Mouse (Mus musculus) heart, adult 9 months (tissue): ENCODE results near the gene Qars.

Source experiments
- DNase-seq, 2 experiments: peaks; one replicate each; pipeline ENCODE4 v3.0.0; 2022; ENCODE audit warnings: low spot score in 2 of 2

The Qars gene

GRCm38 (mm10) chr9:108530954-108531353 lies 23.4 kb downstream of the Qars start:
- DNase-seq, result no peak

GRCm38 (mm10) chr9:108531496-108531895 lies 24.0 kb downstream of the Qars start:
- DNase-seq, result no peak

- DNase-seq, result no peak
Measured at GRCm38 (mm10) chr9:108540846-108541245, 33.3 kb downstream of the Qars start.

- DNase-seq, result no peak
Measured at GRCm38 (mm10) chr9:108545986-108546385, 38.5 kb downstream of the Qars start.

- no peak for DNase-seq
Measured at GRCm38 (mm10) chr9:108546875-108547274, 39.4 kb downstream of the Qars start.

GRCm38 (mm10) chr9:108559169-108559568 lies 51.7 kb downstream of the Qars start:
- no peak for DNase-seq

GRCm38 (mm10) chr9:108560227-108560841 lies 52.8 kb downstream of the Qars start, which contains the start of gene Impdh2:
TSS of gene Impdh2 (plus strand) at chr9:108560286.
- peak; percentile 97 for DNase-seq

GRCm38 (mm10) chr9:108563671-108564070 lies 56.2 kb downstream of the Qars start:
- no peak for DNase-seq

- no peak for DNase-seq
Measured at GRCm38 (mm10) chr9:108564131-108564530, 56.6 kb downstream of the Qars start.
